Mouse (Mus musculus) retina, postnatal 7 days (tissue): ENCODE measurements at regions not wholly inside any gene's neighbourhood (a gene's known extent, or its start where the extent isn't known, plus 50 kb on each side); places are given as distances from the start of the nearest gene placed in this dataset.

Experiments used
- DNase-seq: peaks from one replicate; pipeline ENCODE4 v3.0.0-alpha.2; 2012; ENCODE audit warnings: low read depth, low spot score

GRCm38 (mm10) chr12:90469754-90470153 is 268.5 kb downstream of the Dio2 start:
- no peak for DNase-seq

- DNase-seq = no peak
These were observed 278.1 kb downstream of the Dio2 start for GRCm38 (mm10) chr12:90460121-90460520.

- no peak for DNase-seq
These were observed 297.6 kb downstream of the Dio2 start for GRCm38 (mm10) chr12:90440672-90441071.

- DNase-seq = no peak
These were observed 312.8 kb downstream of the Dio2 start for GRCm38 (mm10) chr12:90425276-90426063.

GRCm38 (mm10) chr12:90417590-90418221 is 320.5 kb downstream of the Dio2 start:
- DNase-seq = no peak

GRCm38 (mm10) chr12:90408716-90409115 is 329.5 kb downstream of the Dio2 start:
- no peak for DNase-seq

GRCm38 (mm10) chr12:90398564-90398963 is 339.7 kb downstream of the Dio2 start:
- DNase-seq = peak; percentile 0
